Mouse (Mus musculus): Measurements from ENCODE around the gene Inpp5k. TPM values are rescaled to one million over a fixed set of nuclear protein-coding genes. Genes with fewer than 3 reads are reported as not detected.
"Not testable (repeated sequence)": the region's sequence is repeated elsewhere in the genome, so short reads cannot be mapped to it uniquely, and the experiment has no call there.

Gene Inpp5k
- total RNA-seq (2021): 10 to 100 TPM; 24.9 to 36.9 TPM
- long read RNA-seq, experiment 1, transcript Inpp5k-201 (12 exons, 2,679 nt): major isoform, 28 of 38 reads
- long read RNA-seq, experiment 1, partial matches to known transcripts: 1 of 38 reads
- long read RNA-seq, experiment 1, other reads (novel, unspliced or antisense): 8 of 38 reads
- long read RNA-seq, experiment 2, transcript Inpp5k-201 (12 exons, 2,679 nt): major isoform, 76 of 89 reads
- long read RNA-seq, experiment 2, partial matches to known transcripts: 5 of 89 reads
- long read RNA-seq, experiment 2, other reads (novel, unspliced or antisense): 8 of 89 reads

DNA sequence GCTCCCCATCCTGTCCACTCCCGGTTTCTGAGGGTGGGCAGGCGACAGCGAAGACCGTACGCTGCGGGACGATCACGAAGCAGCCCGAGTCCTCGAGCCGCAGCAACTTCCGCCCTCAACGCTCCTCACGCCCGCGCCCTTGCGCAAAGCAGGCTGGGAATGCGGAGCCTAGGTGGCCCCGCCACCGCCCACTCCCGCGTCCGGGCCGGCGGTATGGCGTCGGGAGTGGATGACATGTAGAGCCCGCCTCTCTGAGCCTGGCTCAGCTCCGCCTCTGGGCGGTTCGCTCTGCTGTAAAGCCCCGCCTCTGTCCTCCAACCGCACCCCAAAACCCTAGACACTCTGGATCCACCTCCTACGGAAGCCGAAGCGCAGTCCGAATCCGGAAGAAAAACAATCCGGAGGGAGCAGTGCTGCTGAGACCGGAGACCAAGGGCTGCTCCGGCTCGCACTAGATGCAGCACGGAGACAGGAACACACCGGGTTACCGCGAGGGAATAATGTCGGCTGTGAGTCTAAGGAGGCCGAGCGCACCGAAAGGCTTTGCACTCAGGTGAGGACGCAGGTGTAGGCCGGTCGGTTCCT is at the start of gene Inpp5k:
TSS of gene Inpp5k (plus strand) at position 344 of the 585 bp plus-strand sequence.
- DNase-seq (ENCODE audit: low spot score in 2 of 2): peak; percentile 92 to 94

DNA sequence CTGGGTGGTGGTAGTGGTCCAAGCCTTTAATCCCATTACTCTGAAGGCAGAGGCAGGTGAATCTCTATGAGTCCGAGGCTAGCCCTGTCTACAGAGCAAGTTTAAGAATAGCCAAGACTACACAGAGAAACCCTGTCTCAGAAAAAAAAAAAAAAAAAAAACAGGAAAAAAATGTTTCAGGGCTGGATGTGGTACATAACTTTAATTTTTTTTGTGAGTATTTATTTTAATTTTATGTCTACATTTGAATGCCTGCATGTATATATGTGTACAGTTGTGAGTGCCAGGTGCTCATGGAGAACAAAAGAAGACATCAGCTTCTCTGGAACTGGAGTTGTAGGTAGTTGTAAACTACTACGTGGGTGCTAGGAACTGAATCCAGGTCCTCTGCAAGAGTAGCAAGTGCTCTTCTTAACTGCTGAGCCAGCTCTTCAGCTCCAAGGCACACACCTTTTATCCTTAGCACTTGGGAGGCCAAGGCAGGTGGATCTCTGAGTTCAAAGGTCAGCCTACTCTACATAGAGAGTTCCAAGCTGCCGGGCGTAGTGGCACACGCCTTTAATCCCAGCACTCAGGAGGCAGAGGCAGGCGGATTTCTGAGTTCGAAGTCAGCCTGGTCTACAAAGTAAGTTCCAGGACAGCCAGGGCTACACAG is 49.2 kb upstream of the Inpp5k start:
- DNase-seq (ENCODE audit: low spot score in 2 of 2): no peak

DNA sequence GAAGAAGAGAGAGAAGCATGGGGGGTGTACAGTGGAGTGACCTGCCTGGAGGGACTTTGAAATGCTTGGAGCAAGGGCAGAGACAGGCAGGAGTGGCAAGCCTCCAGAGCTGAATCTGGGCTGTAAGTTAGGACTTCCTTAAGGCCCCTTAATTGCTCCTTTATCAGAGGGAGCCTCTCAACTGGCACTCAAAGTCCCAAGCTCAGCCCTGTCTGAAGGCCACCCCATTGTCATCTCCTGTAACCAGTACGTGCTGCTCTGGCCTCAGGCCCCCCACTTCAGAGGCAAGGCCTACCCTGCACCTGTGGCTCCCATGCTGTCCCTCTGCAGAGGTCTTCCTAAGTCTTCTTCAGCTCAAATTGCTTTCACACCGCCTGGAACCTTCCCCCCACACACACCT is 47.3 kb upstream of the Inpp5k start:
- no peak for DNase-seq (ENCODE audit: low spot score in 2 of 2)

DNA sequence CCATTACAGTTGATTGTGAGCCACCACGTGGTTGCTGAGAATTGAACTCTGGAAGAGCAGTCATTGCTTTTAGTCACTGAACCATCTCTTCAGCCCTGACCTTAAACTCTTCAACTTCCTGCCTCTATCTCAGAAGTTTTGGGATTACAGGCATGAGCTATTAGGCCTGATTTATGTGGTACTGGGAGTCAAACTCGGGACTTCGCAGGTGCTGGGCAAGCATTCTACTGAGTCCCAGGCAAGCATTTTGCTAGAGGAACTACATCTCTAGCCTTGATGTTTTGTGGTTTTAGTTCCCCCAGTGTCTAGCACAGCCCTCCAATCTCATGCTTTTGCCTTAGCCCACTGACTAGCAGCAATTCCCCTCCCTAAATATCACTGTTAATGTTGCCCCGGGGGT is 45.7 kb upstream of the Inpp5k start:
- no peak for DNase-seq (ENCODE audit: low spot score in 2 of 2)

DNA sequence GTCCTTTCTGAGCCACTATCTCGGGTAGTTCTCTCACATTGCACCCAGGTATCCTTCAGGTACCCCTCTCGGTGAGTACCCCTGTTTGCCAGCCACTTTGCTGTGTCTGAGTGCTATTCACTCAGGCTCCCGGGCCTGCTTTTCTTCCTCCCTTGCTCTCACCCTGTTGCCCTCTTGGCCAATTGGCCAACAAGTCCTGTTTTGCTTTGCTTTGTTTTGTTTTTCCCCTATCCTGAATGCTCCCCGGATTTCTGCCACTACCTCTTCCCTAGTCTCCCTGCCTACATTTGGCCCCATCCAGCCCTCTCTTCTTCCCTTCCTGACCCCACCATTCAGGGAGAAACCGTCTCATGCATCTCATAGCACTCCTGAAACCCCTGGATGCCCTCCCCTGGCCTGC is 44.8 kb upstream of the Inpp5k start:
- DNase-seq (ENCODE audit: low spot score in 2 of 2): no peak

DNA sequence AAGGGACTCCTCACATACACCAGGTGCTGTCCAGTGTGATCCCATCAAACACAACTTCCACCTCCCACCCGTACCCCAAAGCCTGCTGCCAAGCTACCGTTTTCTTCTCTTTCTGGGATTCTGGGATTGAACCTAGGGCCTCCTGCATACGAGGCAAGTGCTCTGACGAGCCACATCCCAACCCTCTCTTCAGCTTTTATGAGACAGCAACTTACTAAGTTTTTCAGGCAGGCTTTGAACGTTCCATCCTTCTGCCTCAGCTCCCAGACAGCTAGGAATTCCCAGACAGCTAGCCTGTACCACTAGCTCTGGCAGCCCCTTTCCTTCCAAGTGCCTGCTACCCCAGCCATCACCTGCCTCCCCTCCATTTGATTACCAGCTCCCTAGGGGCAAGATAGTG is 43.8 kb upstream of the Inpp5k start:
- no peak for DNase-seq (ENCODE audit: low spot score in 2 of 2)

DNA sequence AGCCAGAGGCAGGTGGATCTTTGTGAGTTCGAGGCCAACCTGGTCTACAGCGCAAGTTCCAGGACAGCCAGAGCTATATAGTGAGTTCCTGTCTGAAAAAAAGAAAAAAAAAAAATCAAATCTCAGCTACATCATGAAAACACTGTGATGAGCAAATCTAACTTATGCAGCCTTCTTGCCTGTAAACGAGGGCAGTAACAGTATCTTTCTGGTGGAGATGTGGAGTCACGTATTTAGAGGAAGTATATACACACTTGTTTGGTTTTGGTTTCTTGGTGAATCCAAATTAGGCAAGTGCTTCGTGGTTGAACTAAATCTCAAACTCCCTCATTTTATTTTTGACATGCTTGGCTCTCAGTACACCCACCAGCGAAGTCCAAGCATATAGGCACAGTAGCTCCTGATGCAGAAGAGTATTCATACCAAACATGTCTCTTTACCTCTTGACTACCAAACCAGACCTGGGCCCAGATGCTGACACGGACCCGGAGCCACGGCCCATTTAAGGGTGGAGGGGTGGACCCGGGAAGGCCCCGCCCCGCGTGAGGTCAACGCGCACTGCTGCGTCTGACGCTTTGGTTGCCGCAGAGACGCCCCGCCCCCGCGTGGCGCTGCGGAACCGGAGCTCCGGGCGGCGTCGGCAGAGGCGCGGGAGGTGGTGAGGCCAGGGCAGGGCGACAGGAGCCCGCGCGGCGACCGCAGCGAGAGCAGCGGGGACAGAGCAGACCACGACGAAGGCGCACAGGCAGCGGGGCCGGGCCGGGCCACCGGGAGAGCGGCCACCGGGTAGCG is 43.1 kb upstream of the Inpp5k start, which contains the start of gene Pitpna:
TSS of gene Pitpna (plus strand) at position 605 of the 792 bp plus-strand sequence.
- DNase-seq (ENCODE audit: low spot score in 2 of 2): peak; percentile 97 to 98

DNA sequence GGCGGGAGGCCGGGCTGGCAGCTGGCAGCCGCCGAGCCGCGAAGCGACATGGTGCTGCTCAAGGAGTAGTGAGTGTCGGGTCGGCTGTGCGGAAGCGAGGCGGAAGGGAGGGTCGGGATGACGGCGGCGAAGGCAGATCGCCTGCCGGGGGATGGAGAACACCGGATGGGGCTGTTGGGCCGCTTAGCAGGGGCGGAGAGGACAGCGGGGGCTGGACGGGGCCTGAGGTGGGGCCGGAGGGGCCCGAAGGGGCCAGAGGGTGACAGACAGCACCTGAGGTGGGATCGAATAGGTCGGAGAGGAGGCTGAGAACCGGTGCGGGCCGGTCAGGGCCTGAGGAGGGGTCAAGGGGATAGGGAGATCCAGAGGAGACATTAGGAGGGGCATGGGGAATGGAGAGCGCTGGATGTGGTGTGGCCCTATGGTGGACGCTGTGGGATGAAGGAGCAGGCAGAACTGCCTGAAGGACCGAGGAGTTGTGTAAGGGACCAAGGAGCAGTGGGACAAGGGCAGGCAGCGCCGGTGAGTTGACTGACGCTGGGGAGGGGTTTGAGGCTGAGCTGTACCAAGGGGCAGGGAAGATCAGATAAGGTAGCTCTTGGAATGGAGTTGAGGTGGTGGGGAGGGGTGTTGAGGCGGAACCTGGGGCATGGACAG is 42.4 kb upstream of the Inpp5k start:
- DNase-seq (ENCODE audit: low spot score in 2 of 2): no peak

DNA sequence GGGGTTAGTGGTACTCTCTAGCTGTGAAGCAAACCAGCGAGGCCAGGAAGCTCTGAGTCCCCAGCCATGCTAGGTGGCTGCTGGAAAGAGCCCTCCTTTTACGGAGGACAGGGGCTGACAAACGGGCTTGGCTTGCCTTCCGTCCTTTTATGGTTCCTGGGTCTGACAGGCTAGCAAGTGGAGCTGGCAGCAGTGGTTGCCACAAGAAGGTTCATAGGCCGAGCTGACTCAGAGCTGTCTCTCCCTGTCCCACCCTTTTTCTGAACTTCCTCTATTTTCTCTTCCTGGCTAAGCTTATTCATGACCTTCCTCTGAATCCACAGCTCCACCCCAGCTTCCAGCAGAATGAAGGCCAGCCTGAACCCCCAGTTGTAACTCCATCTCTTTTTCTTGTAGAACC is 38.2 kb upstream of the Inpp5k start:
- DNase-seq (ENCODE audit: low spot score in 2 of 2): no peak

DNA sequence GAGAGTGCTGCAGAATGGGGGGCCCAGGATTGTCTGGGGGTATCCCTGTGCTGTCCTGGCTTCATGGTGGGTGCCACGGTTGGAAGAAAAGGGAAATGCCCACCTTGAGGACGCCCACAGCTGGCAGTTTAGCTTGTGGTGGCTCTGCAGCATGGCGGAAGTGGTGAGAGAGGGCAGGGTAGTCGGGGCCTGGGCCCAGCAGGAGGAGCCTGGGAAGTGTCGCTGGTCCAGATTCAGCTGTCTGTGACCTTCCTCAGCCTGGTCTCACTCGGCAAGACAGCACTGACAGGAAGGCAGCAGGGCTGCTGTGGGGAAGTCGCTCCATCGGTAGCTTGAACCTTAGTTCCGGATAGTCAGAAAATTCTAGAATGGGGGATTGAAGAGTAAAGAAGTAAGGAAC is 36.4 kb upstream of the Inpp5k start:
- DNase-seq (ENCODE audit: low spot score in 2 of 2): no peak

DNA sequence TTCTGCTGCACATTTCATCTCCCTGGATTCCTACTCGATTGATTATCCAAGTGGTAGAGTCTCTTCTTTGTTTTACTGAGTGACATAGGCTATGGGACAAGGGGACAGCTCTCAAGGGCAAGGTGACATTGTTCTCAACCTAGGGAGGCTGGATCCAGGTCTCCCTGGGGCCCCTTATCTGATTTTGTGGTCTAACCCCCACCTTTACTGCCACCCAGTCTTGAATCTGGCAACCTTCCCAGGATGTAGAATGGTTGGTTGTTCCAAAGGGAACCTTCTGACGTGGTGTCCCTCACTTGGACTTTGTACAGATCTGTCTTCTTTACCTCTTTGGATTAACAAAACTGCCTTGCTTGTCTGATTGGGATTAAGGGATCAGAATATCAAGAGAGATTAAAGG is 35.4 kb upstream of the Inpp5k start:
- DNase-seq (ENCODE audit: low spot score in 2 of 2): no peak

DNA sequence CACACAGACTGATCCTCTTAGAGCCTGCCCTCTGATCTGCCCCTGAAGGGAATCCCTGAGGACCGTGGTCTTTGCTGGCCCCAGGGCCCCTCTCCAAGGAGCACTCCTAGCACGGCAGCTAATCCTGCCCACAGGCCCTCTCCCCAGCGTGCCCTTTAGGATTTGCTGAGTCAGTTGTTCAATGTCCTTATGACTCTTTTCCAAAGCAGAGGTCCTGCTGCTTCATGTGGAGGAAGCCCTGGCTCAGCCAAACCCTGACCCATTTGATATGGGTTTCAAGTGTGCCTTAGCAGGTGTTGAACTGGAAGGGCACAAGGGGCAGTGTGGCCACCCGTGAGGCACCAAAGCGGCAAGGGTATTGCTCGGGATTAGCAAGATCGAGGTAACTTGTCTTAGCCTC is 35.0 kb upstream of the Inpp5k start:
- no peak for DNase-seq (ENCODE audit: low spot score in 2 of 2)

DNA sequence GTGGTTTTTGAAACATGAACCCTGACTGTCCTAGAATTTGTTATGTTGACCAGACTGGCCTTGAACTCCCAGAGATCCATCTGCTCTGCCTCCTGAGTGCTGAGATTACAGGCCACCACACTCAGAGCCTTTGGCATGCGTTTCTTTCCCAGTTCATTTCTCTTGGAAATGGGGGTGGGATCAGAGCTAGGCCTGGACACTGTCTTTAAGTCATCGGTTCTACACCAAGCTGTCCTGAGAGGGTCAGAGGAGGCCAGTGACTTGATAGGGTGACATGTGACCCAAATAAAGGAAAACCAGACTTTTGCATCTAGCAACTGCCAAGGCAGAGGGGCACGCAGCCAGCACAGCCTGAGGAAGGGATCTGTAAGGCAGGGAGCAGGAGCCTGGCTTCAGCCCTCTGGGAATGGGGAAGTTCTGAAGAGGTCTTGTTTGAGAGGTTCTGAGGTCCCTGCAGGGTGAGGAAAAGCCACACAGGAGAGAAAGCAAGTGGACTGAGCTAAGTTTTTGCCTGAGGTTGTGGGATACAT is 34.0 kb upstream of the Inpp5k start:
- DNase-seq (ENCODE audit: low spot score in 2 of 2): no peak

DNA sequence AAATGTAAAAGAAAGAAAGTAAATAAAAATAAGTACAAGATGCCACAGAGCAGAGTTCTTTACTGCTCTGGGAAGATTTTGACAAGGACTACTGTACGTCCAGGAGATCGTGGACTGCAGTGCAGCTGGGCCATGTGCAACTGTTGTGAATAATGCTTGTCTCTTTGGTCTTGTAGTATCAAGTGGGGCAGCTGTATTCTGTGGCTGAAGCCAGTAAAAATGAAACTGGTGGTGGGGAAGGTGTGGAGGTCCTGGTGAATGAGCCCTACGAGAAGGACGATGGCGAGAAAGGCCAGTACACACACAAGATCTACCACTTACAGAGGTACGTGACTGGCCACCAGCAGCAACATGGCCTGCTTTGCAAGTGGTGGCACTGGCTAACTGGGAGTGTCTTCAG is 32.8 kb upstream of the Inpp5k start:
- no peak for DNase-seq (ENCODE audit: low spot score in 2 of 2)

DNA sequence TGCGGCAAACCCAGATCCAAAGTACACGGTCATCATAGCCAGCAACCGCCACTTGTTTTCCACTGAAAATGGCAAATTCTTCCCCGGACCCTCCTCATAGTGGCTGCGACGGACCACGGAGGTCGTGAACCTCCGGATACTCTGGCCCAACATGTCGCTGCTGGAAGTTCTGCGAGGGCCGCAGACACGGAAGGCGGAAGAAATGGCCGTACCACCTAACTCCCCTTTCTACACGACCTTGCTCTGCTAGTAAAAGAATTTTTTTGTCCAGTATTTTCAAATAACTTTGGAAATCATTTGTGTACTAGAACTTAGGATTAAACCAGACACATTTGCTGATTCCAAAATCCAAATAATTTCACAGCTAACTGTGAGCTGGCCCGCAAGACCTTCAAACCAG is 31.0 kb upstream of the Inpp5k start:
- not testable (repeated sequence) for DNase-seq (ENCODE audit: low spot score in 2 of 2)

DNA sequence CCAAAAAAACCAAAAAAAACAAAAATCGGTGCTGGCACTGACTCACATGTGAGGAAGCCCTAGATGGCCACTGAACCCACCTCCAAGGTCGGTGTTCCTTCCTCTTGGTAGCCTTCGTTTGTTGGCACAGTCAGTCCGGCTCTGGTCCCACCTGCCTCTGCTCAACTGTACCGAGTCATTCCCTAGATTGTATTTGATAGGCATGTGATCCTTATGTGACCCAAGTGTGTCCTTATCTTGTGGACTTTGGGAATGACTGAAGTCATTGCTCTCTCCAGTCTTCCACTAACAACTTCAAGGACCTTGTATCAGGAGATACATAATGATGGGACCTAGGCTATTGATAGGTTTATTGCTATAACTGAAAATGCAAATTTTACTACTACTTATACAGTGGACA is 26.0 kb upstream of the Inpp5k start:
- DNase-seq (ENCODE audit: low spot score in 2 of 2): no peak

DNA sequence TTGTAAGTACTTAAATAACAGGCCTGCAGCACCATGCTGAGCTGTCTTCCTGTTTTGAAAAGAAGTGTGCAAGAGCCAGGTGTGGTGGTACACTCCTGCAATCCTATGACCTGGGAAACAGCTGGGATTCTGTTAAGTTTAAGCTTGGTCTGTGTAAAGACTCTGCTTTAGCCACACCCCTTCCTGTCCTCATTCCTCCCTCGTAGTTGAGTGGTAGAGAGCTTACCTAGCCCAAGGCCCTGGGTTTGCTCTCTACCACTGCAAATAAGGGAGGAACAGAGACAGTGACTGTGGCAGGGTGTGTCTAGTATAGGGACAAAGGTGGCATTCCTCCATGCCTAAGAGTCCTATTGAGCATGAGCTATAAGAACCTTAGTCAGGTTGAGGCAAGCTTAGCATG is 25.5 kb upstream of the Inpp5k start:
- no peak for DNase-seq (ENCODE audit: low spot score in 2 of 2)

DNA sequence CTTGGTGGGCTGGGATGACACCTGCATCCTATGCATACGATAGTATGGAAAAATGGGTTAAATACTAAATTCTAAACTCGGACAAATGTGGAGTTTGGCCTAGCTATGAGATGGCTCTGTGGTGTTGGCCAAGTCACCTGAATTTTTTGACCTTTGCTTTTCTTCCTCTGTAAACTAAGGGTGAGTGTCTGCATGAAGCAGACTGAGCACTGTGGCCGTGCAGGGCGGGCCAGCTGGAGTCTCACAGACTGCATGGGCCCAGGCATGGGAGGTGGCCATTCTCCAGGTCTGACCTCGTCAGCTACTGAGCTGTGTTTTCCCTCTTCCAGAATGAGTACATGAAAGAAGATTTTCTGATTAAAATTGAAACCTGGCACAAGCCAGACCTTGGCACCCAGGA is 22.0 kb upstream of the Inpp5k start:
- DNase-seq (ENCODE audit: low spot score in 2 of 2): no peak

DNA sequence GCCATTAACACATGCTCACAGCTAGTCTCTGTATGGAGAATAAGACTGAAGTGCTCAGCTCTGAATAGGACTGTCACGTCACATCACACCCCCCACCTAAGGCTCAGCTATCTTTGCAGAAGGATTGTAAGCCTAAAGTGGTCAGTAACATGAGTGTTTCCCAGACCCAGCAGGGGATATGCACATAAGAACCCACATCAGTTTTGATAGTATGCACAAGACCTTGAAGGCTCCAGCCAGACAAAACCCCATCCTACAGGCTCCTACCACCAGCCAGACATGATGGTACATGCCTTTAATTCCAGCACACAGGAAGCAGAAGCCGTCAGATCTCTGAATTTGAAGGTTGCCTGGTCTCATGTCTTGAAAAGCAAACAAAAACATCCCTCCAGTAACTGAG is 20.8 kb upstream of the Inpp5k start:
- no peak for DNase-seq (ENCODE audit: low spot score in 2 of 2)

DNA sequence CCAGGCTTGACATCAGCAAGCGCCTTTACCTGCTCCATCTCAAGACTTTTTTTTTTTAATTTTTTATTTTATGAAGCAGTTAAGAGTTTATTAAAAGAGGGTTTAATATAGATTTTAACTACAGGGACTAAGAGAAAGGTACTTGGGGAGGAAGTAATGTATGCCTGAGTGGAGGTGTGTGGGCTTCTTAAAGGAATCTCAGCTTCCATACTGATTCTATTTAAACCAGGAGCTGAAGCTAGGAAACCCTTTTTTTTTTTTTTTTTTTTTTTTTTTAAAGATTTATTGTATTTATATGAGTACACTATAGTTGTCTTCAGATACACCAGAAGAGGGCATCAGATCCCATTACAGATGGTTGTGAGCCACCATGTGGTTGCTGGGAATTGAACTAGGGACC is 16.0 kb upstream of the Inpp5k start:
- DNase-seq (ENCODE audit: low spot score in 2 of 2): no peak

DNA sequence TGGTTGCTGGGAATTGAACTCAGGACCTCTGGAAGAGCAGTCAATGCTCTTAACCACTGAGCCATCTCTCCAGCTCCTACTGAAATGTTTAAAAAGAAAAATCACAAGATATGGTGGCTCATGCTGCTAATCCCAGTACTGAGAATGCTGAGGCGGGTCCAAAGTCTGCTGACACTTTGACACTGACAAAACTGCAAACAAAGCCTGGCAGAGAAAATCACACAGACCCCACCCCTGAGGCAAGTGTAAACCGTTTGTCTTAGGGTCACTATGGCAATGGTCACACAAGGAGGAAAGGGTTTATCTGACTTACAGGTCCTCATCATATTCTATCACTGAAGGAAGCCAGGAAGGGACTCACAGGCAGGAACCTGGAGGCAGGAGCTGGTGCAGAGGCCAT is 15.2 kb upstream of the Inpp5k start:
- DNase-seq (ENCODE audit: low spot score in 2 of 2): no peak
